Mouse (Mus musculus): ENCODE data around the gene Zfp518b.

Gene Zfp518b

DNA sequence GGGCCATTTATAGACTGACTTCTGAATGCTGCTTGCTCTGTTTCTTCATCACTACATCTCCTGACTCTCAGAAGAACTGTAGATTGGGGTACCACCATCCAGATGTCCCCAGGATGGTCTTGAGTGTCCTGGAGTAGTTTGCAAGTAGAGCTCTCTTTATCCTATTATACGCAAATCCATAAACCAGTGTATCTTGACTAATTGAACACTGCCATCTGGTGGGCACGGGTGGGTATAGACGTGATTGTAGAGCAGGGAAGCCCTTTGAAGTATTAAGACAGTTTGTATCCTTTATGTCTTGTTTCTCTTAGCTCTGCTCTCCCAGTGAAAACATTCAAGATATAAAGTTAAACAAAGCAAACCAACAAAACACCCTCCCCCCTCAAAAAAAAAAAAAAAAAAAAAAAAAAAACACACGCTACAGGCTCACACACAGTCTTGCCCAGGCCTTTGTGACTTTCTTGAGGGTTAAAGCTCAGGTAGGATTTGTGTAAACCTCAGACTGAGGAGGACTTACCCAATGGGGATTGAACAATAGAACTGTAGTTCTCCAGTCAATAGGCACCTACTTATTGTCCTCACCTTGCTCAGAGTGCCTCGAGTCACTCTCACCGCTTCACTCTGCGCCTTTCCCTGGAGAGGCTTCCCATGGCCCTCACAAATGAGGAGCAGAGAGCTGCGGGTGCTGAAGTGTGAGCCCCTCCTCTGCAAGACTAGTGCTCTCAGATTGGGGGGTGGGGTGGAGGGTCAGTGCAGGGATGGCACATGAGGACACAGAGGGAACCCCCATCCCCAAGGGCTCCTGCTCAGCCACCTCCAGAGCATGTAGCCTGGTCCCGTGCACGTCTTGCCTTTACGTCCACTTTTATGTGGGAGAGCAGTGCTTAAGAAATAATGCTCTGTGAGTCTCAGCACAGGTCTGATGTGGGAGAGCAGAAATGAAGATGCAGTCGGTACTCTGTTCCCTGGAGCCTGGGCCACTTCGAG is 51.9 kb downstream of the Zfp518b start:
- peak; percentile 61 to 87 for DNase-seq

DNA sequence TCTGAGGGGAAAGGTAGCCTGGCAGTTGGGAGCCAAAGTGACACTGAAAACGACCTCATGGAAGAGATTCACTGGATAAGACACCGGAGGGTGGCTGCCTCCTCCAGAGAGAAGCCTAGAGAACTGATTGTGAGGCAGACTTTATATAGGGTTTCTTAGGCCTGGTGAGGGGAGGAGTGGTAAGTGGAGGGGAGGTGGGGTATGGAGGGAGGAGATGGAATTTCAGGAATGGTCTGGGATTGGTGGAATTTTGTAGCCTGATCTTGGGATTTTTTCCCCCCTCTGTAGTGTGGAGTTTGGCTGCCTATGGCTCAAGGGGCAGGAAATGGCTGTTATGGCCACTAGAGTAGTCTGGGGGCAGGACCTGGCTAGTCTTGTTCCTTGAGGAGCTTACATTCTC is 56.6 kb downstream of the Zfp518b start:
- no peak for DNase-seq

DNA sequence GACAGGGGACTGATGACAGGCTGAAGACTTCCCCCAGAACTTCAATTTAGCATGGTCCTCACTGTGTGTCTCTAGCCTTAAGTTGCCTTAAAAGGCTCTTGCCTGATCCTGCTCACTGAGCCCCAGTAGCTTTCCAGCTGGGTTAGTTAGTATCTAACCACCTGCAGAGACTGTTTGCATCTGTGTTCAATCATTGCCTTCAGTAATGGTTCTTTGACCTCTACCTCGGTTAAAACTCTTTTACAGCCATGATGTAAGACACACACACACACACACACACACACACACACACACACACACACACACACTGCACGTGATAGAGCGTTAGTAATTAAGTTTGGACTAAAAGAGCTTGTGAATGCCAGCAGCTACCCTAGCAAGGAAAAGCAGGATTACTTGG is 57.7 kb downstream of the Zfp518b start:
- peak; percentile 20 to 37 for DNase-seq

DNA sequence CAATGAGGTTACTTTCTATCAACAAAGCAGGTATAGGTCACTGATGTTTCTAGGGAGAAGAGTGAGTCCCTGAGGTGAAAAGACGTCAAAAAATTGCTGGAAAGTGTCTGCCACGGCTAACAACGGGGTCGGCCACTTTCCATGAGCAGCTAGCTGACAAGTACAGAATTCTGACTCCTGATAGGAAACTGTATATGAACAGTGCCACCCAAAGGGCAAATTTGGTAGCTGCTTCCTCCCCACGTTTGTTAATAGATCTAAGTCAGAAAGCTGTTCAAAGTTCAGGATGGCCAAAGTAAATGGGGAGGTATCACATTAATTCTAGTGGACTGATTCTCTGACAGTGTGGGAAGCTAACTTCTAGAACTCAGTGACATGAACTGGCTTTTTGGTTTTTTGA is 63.8 kb downstream of the Zfp518b start:
- peak; percentile 56 to 80 for DNase-seq

DNA sequence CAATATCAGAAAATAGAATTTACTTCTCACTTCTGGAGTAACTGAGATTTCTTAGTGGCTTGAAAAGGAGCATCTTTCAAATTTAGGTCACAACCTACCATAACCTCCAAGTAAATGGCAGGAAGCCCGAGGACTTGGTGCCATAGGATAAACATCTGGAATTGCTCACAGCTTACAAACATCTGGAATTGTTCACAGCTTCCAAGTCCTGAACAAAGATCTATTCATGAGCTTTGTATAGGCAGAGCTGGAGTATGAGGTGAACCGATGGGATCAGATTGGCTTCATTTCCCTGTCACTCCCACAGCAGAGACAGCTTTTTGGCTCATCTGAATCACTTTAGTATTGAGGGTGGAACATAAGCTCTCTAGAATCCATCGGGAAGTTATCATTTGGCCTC is 65.7 kb downstream of the Zfp518b start:
- no peak for DNase-seq

Measured in kidney, postnatal 36 days (tissue).